Mouse (Mus musculus): Measurements from ENCODE around the gene 1700023F06Rik.

The 1700023F06Rik gene

GRCm38 (mm10) chr11:103181911-103182310 is 26.4 kb downstream of the 1700023F06Rik start:
- DNase-seq (ENCODE audit: low spot score in 2 of 2) = peak in 1 of 2 experiments; percentile 10

- no peak for DNase-seq (ENCODE audit: low spot score in 2 of 2)
These were observed 27.0 kb downstream of the 1700023F06Rik start for GRCm38 (mm10) chr11:103181349-103181748.

GRCm38 (mm10) chr11:103180426-103180825 is 27.9 kb downstream of the 1700023F06Rik start:
- DNase-seq (ENCODE audit: low spot score in 2 of 2) = no peak

GRCm38 (mm10) chr11:103178748-103179147 is 29.6 kb downstream of the 1700023F06Rik start:
- no peak for DNase-seq (ENCODE audit: low spot score in 2 of 2)

DNA sequence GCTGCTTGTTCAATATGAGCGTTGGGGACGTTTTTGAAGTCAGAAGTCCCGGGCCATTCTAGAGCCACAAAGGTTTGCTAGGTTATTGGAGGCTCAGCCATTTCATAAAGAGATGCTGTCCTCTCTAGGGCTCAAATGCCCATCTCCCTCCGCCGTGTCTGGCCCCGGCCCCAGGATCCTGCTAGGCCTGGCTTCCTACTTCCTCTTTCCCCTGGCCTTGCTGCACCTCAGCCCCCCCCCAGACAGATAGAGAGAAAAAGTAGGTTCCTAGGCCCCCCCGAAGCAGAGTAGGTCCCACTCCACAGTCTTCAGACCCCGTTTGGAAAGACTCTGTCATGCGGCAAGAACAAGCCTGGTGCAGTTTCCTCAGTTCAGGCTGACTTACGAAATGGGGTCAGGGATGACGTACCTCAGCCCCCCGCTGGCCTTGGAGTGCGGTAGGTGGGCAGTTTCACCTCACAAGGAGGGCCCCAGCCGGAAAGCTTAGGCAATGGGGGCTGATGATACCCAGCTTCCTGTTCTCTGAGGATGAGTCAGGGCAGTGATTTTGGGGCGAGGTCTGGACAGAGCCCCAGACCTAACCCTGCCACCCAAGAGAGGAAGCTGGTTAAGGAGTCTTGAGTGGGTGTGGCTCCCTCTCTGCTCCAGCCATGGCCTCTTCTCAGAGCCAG is 30.4 kb downstream of the 1700023F06Rik start:
- DNase-seq (ENCODE audit: low spot score in 2 of 2) = peak in 1 of 2 experiments; percentile 38

DNA sequence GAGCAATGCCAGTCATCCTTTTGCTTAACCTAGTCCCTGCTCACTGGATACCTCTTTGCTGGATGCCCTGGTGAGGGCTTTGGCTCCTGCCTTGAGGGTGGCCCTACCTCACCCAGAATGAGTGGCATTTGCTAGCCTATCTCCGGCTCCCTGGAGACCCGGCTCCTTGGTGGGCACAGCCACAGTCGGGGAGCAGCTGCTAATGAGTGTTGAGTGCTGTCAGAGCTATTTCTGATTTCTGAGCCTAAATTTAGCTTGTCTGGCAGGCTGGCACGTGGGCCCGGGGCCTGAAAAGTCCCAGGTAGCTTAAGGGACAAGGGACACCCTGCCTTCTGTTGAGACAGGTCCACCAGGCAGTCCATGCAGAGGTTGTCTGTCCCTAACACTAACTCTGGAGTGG is 31.1 kb downstream of the 1700023F06Rik start:
- no peak for DNase-seq (ENCODE audit: low spot score in 2 of 2)

DNA sequence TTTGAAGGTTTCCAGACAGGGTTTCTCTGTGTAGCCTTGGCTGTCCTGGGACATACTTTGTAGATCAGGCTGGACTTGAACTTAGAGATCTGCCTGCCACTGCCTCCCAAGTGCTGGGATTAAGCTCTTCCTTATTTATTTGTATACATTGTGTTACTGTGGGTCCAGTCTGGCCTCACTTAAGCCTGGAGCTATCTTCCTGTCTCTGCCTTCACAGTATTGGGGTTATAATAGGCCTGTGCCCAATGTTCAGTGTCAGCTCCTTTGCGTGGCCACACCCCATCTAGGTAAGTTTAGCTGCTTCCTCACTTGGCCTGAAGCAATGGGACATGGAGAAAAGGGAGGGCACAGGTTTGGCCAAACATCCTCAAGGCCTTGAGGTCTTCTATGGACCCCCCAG is 31.8 kb downstream of the 1700023F06Rik start:
- no peak for DNase-seq (ENCODE audit: low spot score in 2 of 2)

GRCm38 (mm10) chr11:103175688-103176442 is 32.5 kb downstream of the 1700023F06Rik start:
- no peak for DNase-seq (ENCODE audit: low spot score in 2 of 2)

DNA sequence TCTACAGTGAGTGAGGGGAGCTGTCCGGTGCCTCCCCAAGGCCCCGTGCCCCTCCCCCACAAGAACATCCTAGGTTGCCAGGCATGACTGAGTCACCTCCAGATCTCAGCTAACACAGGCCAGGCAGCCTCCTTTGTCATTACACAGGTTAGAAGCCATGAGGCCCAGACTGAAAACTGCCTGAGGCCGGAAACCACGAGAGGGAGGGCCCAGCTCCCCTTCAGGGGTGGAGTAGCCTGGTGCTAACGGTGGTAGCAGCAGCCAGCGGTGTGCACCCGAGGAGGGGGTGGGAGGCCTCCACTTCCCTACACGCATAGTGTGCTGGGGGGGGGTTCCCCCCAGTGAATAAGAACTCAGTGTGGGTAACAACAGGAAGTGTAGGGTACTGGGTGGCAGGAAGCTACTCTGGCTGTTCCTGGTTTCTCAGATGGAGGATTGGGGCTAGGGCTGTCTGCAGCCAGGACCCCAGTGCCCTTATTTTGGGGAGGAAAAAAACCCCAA is 33.4 kb downstream of the 1700023F06Rik start:
- peak; percentile 57 to 87 for DNase-seq (ENCODE audit: low spot score in 2 of 2)

- DNase-seq (ENCODE audit: low spot score in 2 of 2) = no peak
These were observed 33.9 kb downstream of the 1700023F06Rik start for GRCm38 (mm10) chr11:103174411-103174832.

DNA sequence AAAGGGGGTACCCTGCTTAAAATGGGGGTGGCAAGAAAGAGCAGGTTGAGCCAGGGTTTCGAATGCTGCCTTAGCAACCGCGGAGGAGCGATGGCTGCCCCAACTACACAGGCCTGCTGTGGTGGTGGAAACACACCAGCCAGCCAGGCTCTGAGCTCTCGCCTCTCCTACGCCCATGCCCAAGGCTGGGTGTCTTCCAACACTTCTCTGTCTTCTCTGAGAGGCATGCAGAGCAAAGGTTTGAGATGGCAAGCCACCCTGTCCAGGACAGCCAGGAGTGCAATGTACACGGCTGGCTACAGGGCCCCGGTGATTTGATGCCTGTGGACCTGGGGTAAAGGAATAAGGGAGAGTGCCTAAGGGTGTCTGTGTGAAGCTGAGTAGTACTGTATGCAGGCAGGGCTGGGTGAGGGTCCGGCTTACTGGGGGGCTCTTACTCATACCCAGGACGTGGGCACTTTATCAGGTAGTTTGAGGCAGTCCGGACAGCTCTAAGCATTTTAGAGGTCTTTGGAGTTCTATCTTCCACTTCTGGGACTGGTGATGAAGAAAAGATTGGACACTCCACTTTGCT is 34.5 kb downstream of the 1700023F06Rik start:
- DNase-seq (ENCODE audit: low spot score in 2 of 2) = peak in 1 of 2 experiments; percentile 25

- no peak for DNase-seq (ENCODE audit: low spot score in 2 of 2)
These were observed 35.2 kb downstream of the 1700023F06Rik start for GRCm38 (mm10) chr11:103173041-103173770.

DNA sequence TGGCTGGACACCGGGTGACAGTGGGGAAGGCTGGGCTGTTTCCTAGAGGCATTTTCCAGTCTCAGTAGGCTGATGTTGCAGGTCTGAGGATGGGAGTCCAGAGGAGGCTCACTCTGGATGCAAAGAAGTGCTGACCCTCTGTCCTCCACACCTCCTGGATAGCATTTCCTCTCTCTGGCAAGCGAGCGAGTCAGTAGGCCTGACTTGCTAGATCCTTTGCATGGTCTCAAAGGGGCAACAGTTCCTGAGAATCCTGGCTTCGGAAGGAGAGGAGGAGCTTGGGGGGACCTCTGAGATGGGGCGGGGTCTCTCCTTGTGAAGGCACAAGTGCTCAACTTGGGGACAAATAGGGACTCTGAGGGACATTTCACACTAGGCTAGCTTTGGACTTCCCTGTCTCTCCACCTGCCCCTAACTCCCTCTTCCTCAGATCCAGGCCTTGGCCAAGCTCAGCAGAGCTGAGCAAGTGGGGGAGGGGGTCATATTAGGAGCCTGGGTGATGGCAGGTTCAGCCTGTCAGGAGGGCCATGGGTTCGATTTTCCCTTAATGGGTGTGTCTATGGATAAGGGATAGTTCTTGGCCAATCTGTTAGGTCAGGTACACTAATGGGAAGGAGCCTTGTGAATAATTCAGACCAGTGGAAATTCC is 35.8 kb downstream of the 1700023F06Rik start:
- DNase-seq (ENCODE audit: low spot score in 2 of 2) = peak in 1 of 2 experiments; percentile 21

DNA sequence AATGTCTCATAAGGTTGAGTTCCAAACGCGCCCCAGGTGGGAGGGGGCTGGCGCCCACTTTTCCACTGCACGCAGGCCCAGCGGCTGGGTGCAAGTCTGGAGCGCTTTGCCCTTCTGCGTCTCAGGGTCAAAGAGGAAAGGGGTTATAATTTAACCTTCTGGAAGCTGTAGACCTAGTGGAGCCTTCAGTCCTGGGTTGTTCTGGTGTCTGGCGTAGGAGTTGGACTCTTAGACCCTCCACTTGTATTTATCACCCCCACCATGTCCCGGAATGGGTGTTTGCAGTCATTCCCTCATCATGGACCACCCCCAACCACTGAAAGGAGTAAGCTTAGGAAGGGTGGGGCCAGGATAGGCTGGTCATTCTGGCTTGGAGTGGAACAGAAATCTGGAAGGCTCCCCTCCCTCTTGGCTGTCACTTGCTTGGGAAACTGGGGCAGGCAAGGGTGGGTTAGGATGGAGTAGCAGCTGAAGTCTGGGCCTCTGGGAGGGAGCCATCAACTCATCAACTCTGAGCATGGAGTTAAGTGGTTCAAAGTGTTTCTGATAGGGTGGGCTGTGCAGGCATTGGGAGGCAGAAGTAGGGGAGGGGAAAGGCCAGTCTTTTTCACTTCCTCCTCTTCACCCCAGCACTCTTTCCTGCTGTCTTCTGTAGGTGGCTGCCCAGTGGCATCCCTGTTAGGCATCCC is 36.5 kb downstream of the 1700023F06Rik start:
- DNase-seq (ENCODE audit: low spot score in 2 of 2) = no peak

GRCm38 (mm10) chr11:103171286-103171620 is 37.1 kb downstream of the 1700023F06Rik start:
- DNase-seq (ENCODE audit: low spot score in 2 of 2) = no peak

DNA sequence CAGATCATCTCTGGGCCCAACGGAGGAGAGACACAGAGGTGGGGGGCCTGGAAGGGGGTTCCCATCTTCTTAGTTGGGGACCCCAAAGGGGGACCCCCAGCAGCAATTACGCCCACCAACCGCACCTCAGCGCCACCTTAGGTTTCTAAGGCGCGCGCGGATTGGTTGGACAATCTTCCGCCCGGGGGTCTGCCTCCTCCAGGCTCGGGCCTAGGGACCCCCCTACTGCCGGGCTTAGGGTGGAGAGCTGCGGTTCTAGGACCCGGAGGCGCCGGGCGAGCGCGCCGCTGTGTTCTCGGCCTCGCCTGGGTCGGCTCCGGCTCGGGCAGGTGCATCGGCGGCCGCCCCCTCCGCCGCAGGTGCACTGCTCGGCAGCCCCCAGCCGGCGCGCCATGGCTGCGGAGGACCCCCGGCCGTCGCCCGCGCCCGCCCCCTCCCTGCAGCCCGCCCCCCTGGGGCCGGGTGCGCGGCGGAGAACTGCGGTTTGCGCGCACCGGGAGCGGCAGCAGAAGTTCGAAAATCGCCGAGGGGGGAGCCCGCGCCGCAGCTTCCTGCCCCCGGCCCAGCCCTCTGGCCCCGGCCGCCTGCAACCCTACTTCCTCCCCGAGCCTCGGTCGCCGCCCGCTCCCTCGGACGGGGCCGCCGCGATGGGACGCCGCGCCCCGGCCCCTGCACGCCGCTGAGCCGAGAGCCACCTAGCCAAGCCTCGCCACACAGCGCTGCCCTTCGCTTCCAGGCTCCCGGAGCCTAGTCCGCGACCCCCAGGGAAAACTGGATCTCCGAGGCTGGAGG is 37.7 kb downstream of the 1700023F06Rik start, which contains the start of gene Fmnl1:
TSS of gene Fmnl1 (plus strand) at position 614 of the 792 bp plus-strand sequence.
- DNase-seq (ENCODE audit: low spot score in 2 of 2) = peak; percentile 50 to 78

DNA sequence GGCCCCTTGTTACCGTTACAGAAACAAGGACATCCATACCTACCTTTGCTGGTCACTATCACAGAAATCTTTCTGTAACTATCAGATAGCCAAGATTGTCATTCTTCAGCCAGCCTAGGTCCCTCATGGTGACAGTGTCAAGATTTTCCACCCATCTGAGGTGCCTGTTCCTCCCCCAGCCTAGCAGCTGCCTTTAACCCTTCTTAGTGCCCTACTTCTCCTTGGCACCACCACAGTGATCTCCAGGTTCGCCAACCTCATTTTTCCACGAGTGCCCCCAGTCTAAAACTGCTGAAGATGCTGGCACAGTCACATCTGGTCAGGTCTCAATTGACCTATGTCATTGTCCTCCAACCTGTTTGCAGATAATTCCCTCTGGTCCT is 38.3 kb downstream of the 1700023F06Rik start:
- no peak for DNase-seq (ENCODE audit: low spot score in 2 of 2)

DNA sequence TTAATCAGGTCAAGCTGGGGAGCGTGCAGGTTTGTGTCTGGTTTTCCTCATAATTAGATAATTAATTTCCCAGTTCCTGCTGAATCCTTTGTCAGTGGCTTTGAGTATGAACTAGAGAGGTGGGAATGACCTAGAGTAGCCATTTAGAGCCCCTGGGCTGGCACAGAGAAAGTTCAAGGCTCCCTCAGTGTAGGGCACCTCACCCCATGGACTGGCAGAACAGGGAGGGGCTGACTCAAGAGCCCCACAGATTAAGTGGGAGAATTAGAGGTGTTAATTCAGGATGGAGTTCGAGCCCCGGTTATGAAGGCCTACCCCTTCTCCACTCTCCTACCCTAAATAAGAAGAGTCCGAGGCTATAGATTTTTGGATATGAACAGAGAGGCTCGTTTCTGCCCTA is 38.7 kb downstream of the 1700023F06Rik start:
- DNase-seq (ENCODE audit: low spot score in 2 of 2) = no peak

- peak in 1 of 2 experiments; percentile 79 for DNase-seq (ENCODE audit: low spot score in 2 of 2)
These were observed 39.5 kb downstream of the 1700023F06Rik start for GRCm38 (mm10) chr11:103168690-103169390.

Data from spleen, postnatal 10 days (tissue).